Mouse (Mus musculus): ENCODE data around the gene Ssh1.
A peak's percentile ranks its signal among the peaks of the same experiment; 100 is the strongest.

The Ssh1 gene

GRCm38 (mm10) chr5:113965659-113966185 is 28.0 kb downstream of the Ssh1 start:
- DNase-seq (ENCODE audit: low spot score) = no peak

- DNase-seq (ENCODE audit: low spot score) = no peak
These were observed 28.7 kb downstream of the Ssh1 start for GRCm38 (mm10) chr5:113964972-113965371.

- DNase-seq (ENCODE audit: low spot score) = no peak
These were observed 31.9 kb downstream of the Ssh1 start for GRCm38 (mm10) chr5:113961776-113962175.

- DNase-seq (ENCODE audit: low spot score) = no peak
These were observed 33.3 kb downstream of the Ssh1 start for GRCm38 (mm10) chr5:113960416-113960815.

- no peak for DNase-seq (ENCODE audit: low spot score)
These were observed 34.7 kb downstream of the Ssh1 start for GRCm38 (mm10) chr5:113959039-113959438.

GRCm38 (mm10) chr5:113956510-113956909 is 37.2 kb downstream of the Ssh1 start:
- peak; percentile 72 for DNase-seq (ENCODE audit: low spot score)

GRCm38 (mm10) chr5:113955691-113956090 is 38.0 kb downstream of the Ssh1 start:
- no peak for DNase-seq (ENCODE audit: low spot score)

GRCm38 (mm10) chr5:113955281-113955680 is 38.4 kb downstream of the Ssh1 start:
- DNase-seq (ENCODE audit: low spot score) = no peak

- DNase-seq (ENCODE audit: low spot score) = peak; percentile 75
These were observed 39.3 kb downstream of the Ssh1 start for GRCm38 (mm10) chr5:113954421-113954820.

GRCm38 (mm10) chr5:113952519-113952918 is 41.2 kb downstream of the Ssh1 start:
- DNase-seq (ENCODE audit: low spot score) = peak; percentile 35

GRCm38 (mm10) chr5:113951693-113952071 is 42.0 kb downstream of the Ssh1 start:
- DNase-seq (ENCODE audit: low spot score) = peak; percentile 24

- no peak for DNase-seq (ENCODE audit: low spot score)
These were observed 42.7 kb downstream of the Ssh1 start for GRCm38 (mm10) chr5:113950786-113951692.

GRCm38 (mm10) chr5:113950133-113950532 is 43.6 kb downstream of the Ssh1 start:
- DNase-seq (ENCODE audit: low spot score) = no peak

- no peak for DNase-seq (ENCODE audit: low spot score)
These were observed 46.4 kb downstream of the Ssh1 start for GRCm38 (mm10) chr5:113947280-113947679.

GRCm38 (mm10) chr5:113945126-113945525 is 48.6 kb downstream of the Ssh1 start:
- no peak for DNase-seq (ENCODE audit: low spot score)

- no peak for DNase-seq (ENCODE audit: low spot score)
These were observed 50.4 kb downstream of the Ssh1 start for GRCm38 (mm10) chr5:113943328-113943727.

- no peak for DNase-seq (ENCODE audit: low spot score)
These were observed 51.1 kb downstream of the Ssh1 start for GRCm38 (mm10) chr5:113942580-113942979.

GRCm38 (mm10) chr5:113939263-113939900 is 54.3 kb downstream of the Ssh1 start:
- no peak for DNase-seq (ENCODE audit: low spot score)

GRCm38 (mm10) chr5:113937650-113938049 is 56.0 kb downstream of the Ssh1 start:
- DNase-seq (ENCODE audit: low spot score) = no peak

GRCm38 (mm10) chr5:113933889-113934288 is 59.8 kb downstream of the Ssh1 start:
- DNase-seq (ENCODE audit: low spot score) = no peak

GRCm38 (mm10) chr5:113933480-113933879 is 60.2 kb downstream of the Ssh1 start:
- DNase-seq (ENCODE audit: low spot score) = no peak

- DNase-seq (ENCODE audit: low spot score) = no peak
These were observed 61.4 kb downstream of the Ssh1 start for GRCm38 (mm10) chr5:113932310-113932709.

All from yolk sac, embryonic 10.5 days (tissue).